Mouse (Mus musculus) heart, postnatal 0 days (tissue): Measurements from ENCODE around the gene Olfr251. TPM values are rescaled to one million over a fixed set of nuclear protein-coding genes. Genes with fewer than 3 reads are reported as not detected.

ENCODE experiments used
- ATAC-seq: fragments of 200-750 bp; cut with Nextera tagmentation; 2 replicates; pipeline ENCODE4 v1.8.0; 2017; ENCODE audit warnings: low read depth, moderate number of reproducible peaks, moderate library complexity; ENCODE audit not compliant: insufficient read depth
- DNase-seq: peaks from one replicate; pipeline ENCODE4 v3.0.0-alpha.2; 2016; ENCODE audit warnings: low spot score
- H3K27ac ChIP-seq: fragments of 300-500 bp; sonication (generic); 2 replicates; pipeline ENCODE4 v1.5.1; 2014; ENCODE audit warnings: low read depth, mild to moderate bottlenecking
- H3K27me3 ChIP-seq: fragments of 300-500 bp; sonication (generic); 2 replicates; pipeline ENCODE4 v1.6.1; 2014; ENCODE audit warnings: low read length, mixed read lengths; ENCODE audit not compliant: control insufficient read depth, insufficient read depth
- H3K36me3 ChIP-seq: fragments of 300-500 bp; sonication (generic); replicated peaks from 2 replicates; pipeline ENCODE4 v1.6.1; 2014; ENCODE audit warnings: low read length, mixed read lengths; ENCODE audit not compliant: control insufficient read depth, insufficient read depth
- H3K4me1 ChIP-seq: fragments of 300-500 bp; sonication (generic); 2 replicates; pipeline ENCODE4 v1.6.1; 2014; ENCODE audit warnings: antibody characterized with exemption; ENCODE audit not compliant: control insufficient read depth, insufficient read depth
- H3K4me2 ChIP-seq: fragments of 300-500 bp; sonication (generic); 2 replicates; pipeline ENCODE4 v1.6.1; 2014; ENCODE audit warnings: low read depth, mild to moderate bottlenecking, low read length, moderate library complexity
- H3K4me3 ChIP-seq: fragments of 300-500 bp; sonication (generic); 2 replicates; pipeline ENCODE4 v1.5.1; 2014; ENCODE audit warnings: low read depth, low read length
- H3K9ac ChIP-seq: fragments of 300-500 bp; sonication (generic); replicated peaks from 2 replicates; pipeline ENCODE4 v1.6.1; 2014; ENCODE audit warnings: low read depth, low read length, mixed read lengths
- H3K9me3 ChIP-seq: fragments of 300-500 bp; sonication (generic); replicated peaks from 2 replicates; pipeline ENCODE4 v1.6.1; 2016; ENCODE audit warnings: low read length; ENCODE audit not compliant: control insufficient read depth
- CTCF ChIP-seq: IDR thresholded peaks from 2 replicates; pipeline ENCODE4 v1.5.1; 2016; ENCODE audit warnings: antibody characterized with exemption, control low read depth, low read depth
- EP300 ChIP-seq: IDR thresholded peaks from 2 replicates; pipeline ENCODE4 v1.6.1; 2016; ENCODE audit warnings: antibody characterized with exemption, low read depth
- WGBS: fragments of 180-500 bp; shearing (Covaris S2); extraction: QIAGEN DNeasy Blood & Tissue Kit; methylation state at CpG from one replicate; pipeline ENCODE4 v1.1.7; 2014; 5-methylcytosine and 5-hydroxymethylcytosine counted together
- polyA plus RNA-seq: library from polyadenylated mRNA; unstranded; fragments of >200 nt; fragmentation: Nextera tagmentation; extraction: Ambion mirVana; gene quantifications from 2 replicates; pipeline ENCODE4 v1.2.1, GENCODE M21; 2015
- total RNA-seq: library from RNA; depleted of rRNA; stranded (reverse); fragments of >200 nt; gene quantifications from 2 replicates; pipeline ENCODE4 v1.2.3, GENCODE M21; 2014; ENCODE audit warnings: low replicate concordance; rRNA removed

Gene Olfr251
- total and polyA plus RNA-seq, 2 experiments from 2014 or later = not detected

DNA sequence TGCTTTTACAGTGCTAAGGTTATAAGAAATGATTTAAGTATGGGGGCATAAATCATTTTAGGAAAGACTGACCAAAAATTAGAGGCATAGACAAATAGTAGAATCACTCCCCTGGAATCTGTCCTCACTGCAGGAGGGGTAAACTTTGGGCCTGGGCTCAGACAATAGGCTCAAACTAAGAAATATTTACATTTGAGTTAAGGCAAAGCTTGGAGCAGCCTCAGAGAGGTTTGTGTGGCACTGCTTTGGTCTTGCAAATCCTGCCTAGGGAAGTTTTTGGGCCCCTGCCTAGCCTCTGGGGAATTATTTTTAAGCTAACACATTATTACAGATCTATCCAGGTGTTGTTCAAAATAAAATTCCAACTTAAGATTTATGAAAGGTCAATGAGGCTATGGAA, 46.9 kb downstream of the Olfr251 start:
- no peaks in the 10 kb centered on the region for H3K4me1 ChIP-seq
- no peaks in the 10 kb centered on the region for H3K36me3 ChIP-seq
- H3K27ac ChIP-seq = no peak overlapping the region
- DNase-seq (no peak), ATAC-seq (no peak)
- no peak for TF ChIP-seq CTCF
- no peak for TF ChIP-seq EP300
- no peaks in the 10 kb centered on the region for H3K27me3 ChIP-seq
- no peak overlapping the region for H3K4me3 ChIP-seq
- H3K9ac ChIP-seq = no peak overlapping the region
- no peak overlapping the region for H3K4me2 ChIP-seq
- no peaks in the 10 kb centered on the region for H3K9me3 ChIP-seq

- no peak overlapping the region for H3K4me3 ChIP-seq
- no peak overlapping the region for H3K4me2 ChIP-seq
- DNase-seq = no peak
- H3K36me3 ChIP-seq = no peaks in the 10 kb centered on the region
- TF ChIP-seq CTCF (no peak), EP300 (no peak)
- no peak overlapping the region for H3K9ac ChIP-seq
- no peak overlapping the region for H3K27ac ChIP-seq
- H3K9me3 ChIP-seq = no peaks in the 10 kb centered on the region
- H3K4me1 ChIP-seq = no peaks in the 10 kb centered on the region
- ATAC-seq = no peak
- no peaks in the 10 kb centered on the region for H3K27me3 ChIP-seq
- WGBS = 16% methylated on average over 1 of the region's 1 CpGs
Measured at GRCm38 (mm10) chr9:38427026-38427425, 50.1 kb downstream of the Olfr251 start.

- Histone ChIP-seq H3K9ac (no peak within 1 kb of the TSS), H3K4me1 (no peaks in the 10 kb centered on the region), H3K27ac (no peak within 1 kb of the TSS), H3K4me3 (no peak within 1 kb of the TSS), H3K9me3 (no peaks in the 10 kb centered on the region), H3K36me3 (no peaks in the 10 kb centered on the region), H3K27me3 (no peaks in the 10 kb centered on the region), H3K4me2 (no peak within 1 kb of the TSS)
- DNase-seq = no peak
- ATAC-seq = no peak
- WGBS = 64% methylated on average over 1 of the region's 1 CpGs
- no peak for TF ChIP-seq CTCF
- TF ChIP-seq EP300 = no peak
Measured at GRCm38 (mm10) chr9:38429155-38429554, 52.3 kb downstream of the Olfr251 start, which contains the start of gene Olfr901. TSS of gene Olfr901 (plus strand) at chr9:38429455.

Other genes starting within 250 kb of the Olfr251 start
- gene Olfr890, start 234.6 kb upstream of the Olfr251 start, total RNA-seq = not detected in 2 replicates
- not detected in 2 replicates for gene Olfr890, start 234.6 kb upstream of the Olfr251 start, polyA plus RNA-seq
- gene Olfr891, start 196.3 kb upstream of the Olfr251 start, total RNA-seq = not detected in 2 replicates
- gene Olfr891, start 196.3 kb upstream of the Olfr251 start, polyA plus RNA-seq = not detected in 2 replicates
- gene Olfr893, start 168.7 kb upstream of the Olfr251 start, total RNA-seq = not detected in 2 replicates
- not detected in 2 replicates for gene Olfr893, start 168.7 kb upstream of the Olfr251 start, polyA plus RNA-seq
- not detected in 2 replicates for gene Olfr894, start 159.0 kb upstream of the Olfr251 start, total RNA-seq
- not detected in 2 replicates for gene Olfr894, start 159.0 kb upstream of the Olfr251 start, polyA plus RNA-seq
- gene Olfr143, start 124.3 kb upstream of the Olfr251 start, total RNA-seq = not detected in 2 replicates
- not detected in 2 replicates for gene Olfr143, start 124.3 kb upstream of the Olfr251 start, polyA plus RNA-seq
- not detected in 2 replicates for gene Olfr895, start 109.2 kb upstream of the Olfr251 start, total RNA-seq
- not detected in 2 replicates for gene Olfr895, start 109.2 kb upstream of the Olfr251 start, polyA plus RNA-seq
- gene Olfr896-ps1, start 86.0 kb upstream of the Olfr251 start, total RNA-seq = not detected in 2 replicates
- not detected in 2 replicates for gene Olfr896-ps1, start 86.0 kb upstream of the Olfr251 start, polyA plus RNA-seq
- not detected in 2 replicates for gene Olfr25, start 48.0 kb upstream of the Olfr251 start, total RNA-seq
- not detected in 2 replicates for gene Olfr25, start 48.0 kb upstream of the Olfr251 start, polyA plus RNA-seq
- gene Olfr898, start 28.7 kb upstream of the Olfr251 start, total RNA-seq = not detected in 2 replicates
- gene Olfr898, start 28.7 kb upstream of the Olfr251 start, polyA plus RNA-seq = not detected in 2 replicates
- not detected in 2 replicates for gene Olfr250, start 10.2 kb upstream of the Olfr251 start, total RNA-seq
- gene Olfr250, start 10.2 kb upstream of the Olfr251 start, polyA plus RNA-seq = not detected in 2 replicates
- gene Olfr147, start 24.6 kb downstream of the Olfr251 start, total RNA-seq = not detected in 2 replicates
- gene Olfr147, start 24.6 kb downstream of the Olfr251 start, polyA plus RNA-seq = not detected in 2 replicates
- not detected in 2 replicates for gene Olfr901, start 52.4 kb downstream of the Olfr251 start, total RNA-seq
- gene Olfr901, start 52.4 kb downstream of the Olfr251 start, polyA plus RNA-seq = not detected in 2 replicates
- gene Olfr902, start 70.6 kb downstream of the Olfr251 start, total RNA-seq = not detected in 2 replicates
- not detected in 2 replicates for gene Olfr902, start 70.6 kb downstream of the Olfr251 start, polyA plus RNA-seq
- gene Olfr904, start 86.1 kb downstream of the Olfr251 start, total RNA-seq = not detected in 2 replicates
- not detected in 2 replicates for gene Olfr904, start 86.1 kb downstream of the Olfr251 start, polyA plus RNA-seq
- gene Olfr905, start 94.0 kb downstream of the Olfr251 start, total RNA-seq = not detected in 2 replicates
- gene Olfr905, start 94.0 kb downstream of the Olfr251 start, polyA plus RNA-seq = not detected in 2 replicates
- not detected in 2 replicates for gene Olfr906, start 110.0 kb downstream of the Olfr251 start, total RNA-seq
- not detected in 2 replicates for gene Olfr906, start 110.0 kb downstream of the Olfr251 start, polyA plus RNA-seq
- not detected in 2 replicates for gene Olfr907, start 118.7 kb downstream of the Olfr251 start, total RNA-seq
- gene Olfr907, start 118.7 kb downstream of the Olfr251 start, polyA plus RNA-seq = not detected in 2 replicates
- gene Olfr911-ps1, start 144.5 kb downstream of the Olfr251 start, total RNA-seq = not detected in 2 replicates
- not detected in 2 replicates for gene Olfr911-ps1, start 144.5 kb downstream of the Olfr251 start, polyA plus RNA-seq
- gene Olfr910, start 160.8 kb downstream of the Olfr251 start, total RNA-seq = not detected in 2 replicates
- gene Olfr910, start 160.8 kb downstream of the Olfr251 start, polyA plus RNA-seq = not detected in 2 replicates
- gene Olfr912, start 203.1 kb downstream of the Olfr251 start, total RNA-seq = not detected in 2 replicates
- not detected in 2 replicates for gene Olfr912, start 203.1 kb downstream of the Olfr251 start, polyA plus RNA-seq
- not detected in 2 replicates for gene Olfr913, start 215.7 kb downstream of the Olfr251 start, total RNA-seq
- not detected in 2 replicates for gene Olfr913, start 215.7 kb downstream of the Olfr251 start, polyA plus RNA-seq
- not detected in 2 replicates for gene Olfr914, start 228.0 kb downstream of the Olfr251 start, total RNA-seq
- gene Olfr914, start 228.0 kb downstream of the Olfr251 start, polyA plus RNA-seq = not detected in 2 replicates